Mouse (Mus musculus) mature B cell (primary cell): Measurements from ENCODE around the gene Habp4.

Experiments
- in situ Hi-C: fragments of 300-500 bp; cut with MboI; formaldehyde crosslinking; loops from 2 replicates; pipeline ENCODE4 v1.14.3; 2019

Habp4 gene

GRCm38 (mm10) chr13:64235777-64236176 is 74.2 kb downstream of the Habp4 start:
- in situ Hi-C loops = no loop called here
